ENCODE assay signal across 17 mouse cellular contexts in the genomic region with DNA sequence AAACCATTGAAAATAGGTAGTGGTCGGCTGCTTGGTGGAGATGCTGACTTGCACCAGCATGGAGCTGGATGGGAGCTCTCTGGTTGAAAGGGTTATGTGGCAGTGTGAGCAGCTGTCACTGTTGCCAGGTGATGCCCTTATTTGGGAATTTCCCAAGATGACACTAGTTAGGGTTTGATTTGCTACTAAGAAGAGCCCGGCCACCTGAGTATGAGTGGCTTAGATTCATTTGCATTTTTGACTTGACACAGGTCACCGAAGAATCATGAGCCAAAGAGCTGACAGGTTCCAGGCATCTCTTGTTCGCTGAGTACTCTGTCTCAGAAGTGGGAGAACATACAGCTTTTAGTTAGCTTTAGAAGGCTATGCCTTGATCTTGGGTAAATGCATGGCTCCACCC.
"Had no signal": no experiment of that assay in that cellular context is flagged by ENCODE, and none has a peak within 500 bp of the region (broad histone marks: within the 10 kb centered on the region; RNA-seq: fewer than 3 reads in every experiment).

No protein-coding gene starts in this region.

- H3K9me3 ChIP-seq: neural tube, embryonic 12.5 days; neural tube, embryonic 13.5 days; neural tube, embryonic 15.5 days; stomach, embryonic 15.5 days had no signal

- H3K36me3 ChIP-seq: neural tube, embryonic 12.5 days; neural tube, embryonic 13.5 days; neural tube, embryonic 15.5 days; stomach, embryonic 15.5 days had no signal

- H3K27me3 ChIP-seq: neural tube, embryonic 12.5 days; neural tube, embryonic 13.5 days; neural tube, embryonic 15.5 days; stomach, embryonic 15.5 days had no signal

- H3K4me3 ChIP-seq: neural tube, embryonic 12.5 days; neural tube, embryonic 13.5 days; neural tube, embryonic 15.5 days; stomach, embryonic 15.5 days had no signal

- DNase-seq: retina, postnatal 1 day; right cerebral cortex, adult 18-20 months; right cerebral cortex, postnatal 14 days; right cerebral cortex, postnatal 25 days; right cerebral cortex, postnatal 4 days; spleen, adult 18-20 months; thymus, adult 18-20 months; thymus, adult 2 months; thymus, postnatal 14 days; thymus, postnatal 25 days; thymus, postnatal 36 days; thymus, postnatal 4 days had no signal

- H3K4me2 ChIP-seq: neural tube, embryonic 12.5 days; neural tube, embryonic 13.5 days; neural tube, embryonic 15.5 days; stomach, embryonic 15.5 days had no signal

- H3K27ac ChIP-seq: neural tube, embryonic 12.5 days; neural tube, embryonic 13.5 days; neural tube, embryonic 15.5 days; stomach, embryonic 15.5 days; stomach, postnatal 0 days had no signal

- H3K9ac ChIP-seq: neural tube, embryonic 12.5 days; neural tube, embryonic 13.5 days; neural tube, embryonic 15.5 days; stomach, embryonic 15.5 days had no signal

- H3K4me1 ChIP-seq: neural tube, embryonic 12.5 days; neural tube, embryonic 13.5 days; neural tube, embryonic 15.5 days; stomach, embryonic 15.5 days had no signal
